Mouse (Mus musculus) left cerebral cortex, adult 9 months (tissue): Measurements from ENCODE around the gene Gpc6.
A peak's percentile ranks its signal among the peaks of the same experiment; 100 is the strongest.

Experiments used
- DNase-seq, 2 experiments: peaks; one replicate each; pipeline ENCODE4 v3.0.0; 2022; ENCODE audit warnings: low spot score in 2 of 2

The Gpc6 gene

DNA sequence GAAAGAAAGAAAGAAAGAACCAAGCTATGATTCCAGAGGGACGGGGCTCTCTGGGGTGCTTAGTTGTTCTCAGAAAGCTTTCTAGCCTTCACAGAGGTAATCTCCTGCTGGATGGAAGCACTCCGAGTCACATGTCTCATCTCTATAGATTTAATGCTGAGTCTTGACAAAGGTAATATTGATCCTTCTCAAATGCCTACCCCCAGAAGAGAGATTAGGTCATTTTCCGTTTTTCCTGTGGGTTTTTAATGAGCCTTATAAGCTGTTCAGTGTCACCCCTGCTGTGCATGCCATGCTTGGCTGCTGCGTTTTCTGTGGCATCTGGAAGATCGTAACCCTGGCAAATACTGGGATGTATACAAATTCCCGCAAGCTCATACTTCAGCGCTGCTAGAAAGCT lies 527.0 kb downstream of the Gpc6 start:
- no peak for DNase-seq

DNA sequence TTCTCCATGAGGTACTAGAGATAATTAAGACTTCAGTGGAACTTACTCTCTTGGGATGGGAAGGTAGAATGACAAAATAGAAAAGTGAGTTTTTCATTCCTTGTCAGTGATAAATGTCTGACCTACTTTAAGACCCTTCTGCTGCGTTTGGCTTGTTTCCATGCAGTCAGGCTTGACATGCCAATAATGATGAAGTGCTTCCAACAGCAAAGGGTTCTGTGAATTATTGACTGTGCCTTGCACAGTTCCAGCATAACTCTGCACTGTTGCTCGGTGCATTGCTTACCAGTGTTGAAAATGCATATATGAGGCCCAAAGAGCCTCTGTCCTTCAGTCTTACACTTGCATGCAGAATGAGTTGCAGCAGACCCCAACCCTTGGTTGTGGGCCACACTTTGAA lies 548.3 kb downstream of the Gpc6 start:
- no peak for DNase-seq

DNA sequence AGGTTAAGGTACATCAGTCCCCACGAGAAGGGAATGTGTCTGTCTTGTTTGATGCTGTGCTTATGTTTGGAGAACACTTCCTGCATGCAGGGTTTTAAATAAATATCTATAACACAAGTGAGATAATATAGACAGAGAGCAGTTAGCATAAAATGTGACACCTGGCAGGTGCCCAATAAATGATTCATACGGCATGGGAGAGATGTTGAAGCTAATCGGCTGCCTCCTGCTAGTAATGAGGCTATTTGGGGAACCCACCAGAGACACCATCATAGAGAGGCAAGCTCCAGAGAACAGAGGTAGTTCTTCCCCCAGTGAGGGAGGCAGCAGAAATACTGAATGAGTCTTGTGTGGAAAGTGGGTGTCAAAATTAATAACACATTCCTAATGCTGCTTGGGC lies 553.8 kb downstream of the Gpc6 start:
- DNase-seq = peak in 1 of 2 experiments; percentile 17

DNA sequence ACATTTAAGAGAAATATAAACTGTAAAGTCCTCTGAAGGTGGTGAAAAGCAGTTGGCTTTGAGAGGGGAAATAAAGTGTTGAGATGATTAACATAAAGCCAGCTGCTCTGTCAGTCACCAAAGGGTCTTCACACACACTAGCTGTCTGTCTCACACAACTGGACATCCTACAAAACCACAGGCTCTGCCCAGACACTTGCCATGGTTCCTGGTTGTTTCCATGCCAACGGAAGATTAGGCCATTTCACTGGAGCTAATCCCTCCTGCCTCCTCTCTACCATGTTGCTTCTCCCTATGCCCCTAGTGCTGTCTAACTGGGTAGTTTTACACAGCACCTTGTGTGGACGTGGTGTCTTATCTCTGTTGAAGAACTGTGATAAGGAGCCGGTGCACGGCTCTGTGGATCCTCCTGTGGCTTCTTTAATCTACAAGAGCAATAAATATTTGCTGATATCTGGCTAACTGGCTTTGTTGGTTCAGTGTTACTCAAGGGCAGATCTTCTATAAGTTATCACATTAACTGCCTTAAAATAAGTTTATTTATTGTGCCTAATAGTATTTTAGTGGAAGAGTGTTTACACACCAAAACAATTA lies 562.1 kb downstream of the Gpc6 start:
- no peak for DNase-seq

DNA sequence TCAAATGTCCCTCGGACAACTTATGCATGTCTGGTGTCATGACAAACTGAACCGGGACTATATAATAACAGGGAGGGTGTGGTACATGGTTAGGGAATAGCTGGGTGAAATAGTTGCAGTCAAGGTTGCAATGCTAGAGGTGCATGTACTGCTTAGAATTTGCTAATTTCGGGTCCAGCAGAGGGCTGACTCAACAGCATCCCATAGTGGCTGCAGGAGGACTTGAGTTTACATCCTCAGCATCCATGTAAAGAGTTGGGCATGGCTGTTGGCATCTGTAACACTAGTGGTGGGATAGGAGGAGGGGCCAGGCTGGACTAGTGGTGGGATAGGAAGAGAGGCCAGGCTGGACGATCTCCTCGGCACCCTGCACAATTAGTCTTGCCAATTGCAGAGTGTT lies 565.4 kb downstream of the Gpc6 start:
- DNase-seq = no peak

DNA sequence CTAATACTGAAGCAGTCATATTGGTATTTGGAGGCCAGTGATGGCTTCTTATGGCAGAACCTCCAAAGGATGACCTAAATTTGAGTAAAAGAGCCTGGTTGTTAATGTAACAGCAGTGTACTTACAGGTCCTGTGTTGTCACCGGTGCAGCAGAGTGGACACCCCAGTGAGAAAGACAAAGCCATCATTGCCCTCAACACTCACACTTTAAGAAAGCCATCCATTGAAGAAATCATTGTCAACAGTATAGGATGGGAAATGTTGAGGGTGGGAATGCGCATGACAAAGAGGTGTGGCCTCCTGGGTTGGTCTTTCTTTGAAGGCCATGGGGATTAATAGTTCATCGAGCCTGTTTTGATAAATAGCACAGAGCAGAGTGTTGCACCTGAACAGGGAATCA lies 570.0 kb downstream of the Gpc6 start:
- no peak for DNase-seq

DNA sequence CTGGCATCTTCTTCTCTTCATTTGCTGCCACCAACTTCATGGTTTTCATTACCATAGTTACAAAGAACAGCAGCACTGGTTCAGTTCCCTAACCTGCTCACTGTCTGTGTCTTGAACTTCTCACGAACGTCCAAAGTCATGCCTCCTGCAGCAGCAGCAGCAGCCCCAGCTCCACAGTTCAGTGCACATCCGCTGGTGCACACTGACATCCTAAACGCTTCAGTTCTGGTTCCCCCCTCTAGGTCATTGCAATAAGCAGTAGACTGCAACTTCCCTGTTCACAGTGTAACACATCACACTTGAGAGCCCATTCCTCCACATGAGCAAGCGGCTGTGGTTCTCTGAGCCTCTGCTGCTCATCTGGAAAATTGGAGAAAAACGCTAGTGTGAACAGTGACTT lies 573.7 kb downstream of the Gpc6 start:
- no peak for DNase-seq

DNA sequence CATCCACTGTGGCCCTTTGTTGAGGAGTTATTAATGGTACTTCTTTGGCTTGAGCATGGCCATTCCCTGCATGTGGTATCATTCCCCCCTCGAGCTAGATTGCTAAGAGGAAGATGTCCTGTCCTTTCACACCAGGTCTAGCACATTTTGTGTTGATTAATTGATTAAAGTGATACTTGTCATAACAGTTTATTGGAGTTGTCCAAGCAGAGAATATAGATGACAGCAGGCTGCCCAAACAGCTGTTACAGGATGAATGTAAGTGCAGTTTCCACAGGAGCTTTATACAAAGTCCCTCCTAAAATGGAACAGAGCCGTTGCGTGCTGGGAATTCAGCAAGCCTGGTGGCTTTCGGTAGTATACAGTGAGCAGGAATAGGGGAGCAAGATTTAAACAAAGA lies 574.2 kb downstream of the Gpc6 start:
- DNase-seq = no peak

DNA sequence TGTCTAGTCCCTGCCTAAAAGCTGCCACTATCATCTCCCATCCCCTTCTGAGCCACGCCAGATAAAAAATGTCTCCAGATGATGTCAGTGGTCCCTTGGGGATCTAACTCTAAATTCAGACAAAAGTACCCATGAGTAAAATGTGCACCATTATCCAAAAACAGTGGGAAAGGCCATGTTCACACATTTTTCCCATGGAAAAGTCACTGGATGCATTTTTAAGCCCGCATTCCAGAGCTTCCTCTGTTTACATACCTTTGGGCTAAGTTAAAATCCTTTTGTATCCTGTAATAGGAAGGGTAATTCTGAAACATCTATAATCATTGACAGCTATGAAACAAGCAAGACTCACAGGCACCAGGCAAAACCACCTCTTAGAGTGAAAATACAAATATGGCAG lies 589.7 kb downstream of the Gpc6 start:
- no peak for DNase-seq

DNA sequence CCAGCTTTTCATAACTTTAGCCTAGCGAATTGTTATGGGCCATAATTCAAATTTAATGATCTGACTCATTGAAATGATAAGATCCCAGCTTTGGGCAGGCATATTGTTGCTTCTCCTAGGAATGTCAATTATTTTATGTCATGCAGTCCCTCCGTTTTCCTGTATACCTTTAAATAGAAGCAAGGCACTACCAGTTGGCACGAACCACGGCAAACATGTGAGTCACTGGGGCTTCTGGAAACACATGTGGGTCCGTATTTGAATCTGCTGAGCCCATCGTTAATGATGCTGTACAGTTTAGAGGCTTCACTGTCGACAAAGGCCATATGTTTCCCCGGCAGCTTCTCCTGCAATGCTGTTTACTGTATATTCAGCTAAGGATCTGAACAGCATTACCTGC lies 594.5 kb downstream of the Gpc6 start:
- DNase-seq = peak in 1 of 2 experiments; percentile 29

DNA sequence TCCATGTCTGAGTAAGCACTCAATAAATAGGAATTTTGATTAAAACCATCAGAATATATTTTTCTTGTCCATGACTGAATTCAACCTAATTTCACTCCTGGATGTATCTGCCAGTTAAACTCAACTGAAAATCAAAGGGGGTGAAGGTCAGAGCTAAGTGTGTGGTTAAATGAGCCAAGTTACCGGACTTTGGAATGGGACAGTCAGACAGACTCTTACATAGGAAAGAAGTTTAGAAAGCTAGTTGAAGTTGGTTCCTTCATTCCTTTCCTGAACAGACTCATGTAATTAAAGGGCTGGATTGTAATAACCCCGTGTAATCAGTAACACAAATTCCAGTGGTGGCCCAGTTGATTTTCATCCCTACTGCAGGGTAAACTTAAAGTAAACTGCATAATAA lies 595.6 kb downstream of the Gpc6 start:
- no peak for DNase-seq

DNA sequence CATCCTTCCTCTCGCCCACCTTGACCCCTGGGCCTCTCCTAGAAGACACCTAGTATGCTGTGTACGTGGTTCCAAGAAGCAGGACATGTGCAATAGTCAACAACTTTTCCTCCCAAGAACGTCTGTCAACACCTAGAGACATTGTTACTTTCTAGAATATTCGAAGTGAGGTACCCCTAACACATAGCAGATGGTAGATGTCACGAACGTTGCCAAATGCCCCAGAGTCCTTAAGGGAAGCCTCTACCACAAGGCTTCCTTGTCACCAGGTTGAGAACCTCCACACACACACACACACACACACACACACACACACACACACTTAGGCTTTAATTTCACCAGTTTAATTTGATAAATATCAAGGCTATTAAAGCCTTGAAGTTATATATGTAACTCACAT lies 600.0 kb downstream of the Gpc6 start:
- DNase-seq = no peak

DNA sequence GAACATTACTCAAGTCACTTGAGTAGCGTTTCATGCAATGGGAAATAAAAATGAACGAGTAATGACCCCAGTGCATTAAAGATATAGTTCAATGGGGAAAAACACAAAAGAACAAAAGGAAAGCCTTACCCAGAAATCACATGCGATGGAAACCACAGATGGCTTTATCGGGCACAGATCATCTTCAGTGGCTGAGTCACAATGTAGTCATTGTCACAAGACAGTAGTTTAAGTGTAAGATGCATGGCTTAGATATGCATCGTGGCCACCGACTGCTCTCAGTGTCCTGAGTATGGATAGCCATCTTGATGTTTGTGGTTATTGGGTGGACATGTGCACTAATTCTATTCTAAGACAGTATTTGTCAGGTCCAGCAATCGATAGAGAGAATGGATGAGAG lies 601.9 kb downstream of the Gpc6 start:
- no peak for DNase-seq

DNA sequence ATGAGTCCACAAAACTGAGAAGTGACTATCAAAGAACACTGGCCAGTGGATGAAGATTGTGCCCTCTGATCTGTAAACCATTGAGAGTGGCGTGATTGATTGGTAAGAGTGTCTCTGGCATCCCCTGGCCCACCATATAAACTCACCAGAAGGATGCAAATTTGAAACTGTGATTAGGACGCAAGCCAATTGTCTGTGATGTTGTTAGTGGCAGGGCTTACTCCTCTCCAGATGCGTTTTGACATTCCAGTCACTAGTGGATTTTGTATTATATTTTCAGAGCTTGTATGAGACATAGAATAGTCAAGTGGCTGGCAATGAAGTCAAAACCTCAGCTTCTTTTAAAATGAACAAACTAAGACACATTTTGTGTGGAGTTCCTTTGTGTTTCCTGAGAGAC lies 604.3 kb downstream of the Gpc6 start:
- DNase-seq = no peak

DNA sequence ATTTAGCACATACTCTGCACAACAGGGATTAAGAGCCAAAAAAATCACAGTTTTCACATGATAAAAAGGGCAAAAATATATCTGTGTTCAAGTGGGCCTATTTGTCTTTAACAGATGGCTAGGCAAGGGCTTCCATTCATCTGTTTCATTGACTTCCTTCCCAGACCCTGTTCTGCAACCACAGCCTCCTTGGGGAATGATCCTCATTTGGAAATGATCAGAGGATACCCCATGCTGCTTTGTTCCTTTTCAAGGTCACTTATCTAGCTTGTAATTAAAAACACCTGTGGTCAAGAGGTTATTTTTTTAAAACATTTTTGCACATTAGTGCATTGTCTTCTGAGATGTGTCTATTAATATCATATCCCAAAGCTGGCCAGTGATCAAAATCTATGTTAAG lies 627.7 kb downstream of the Gpc6 start:
- DNase-seq = no peak

DNA sequence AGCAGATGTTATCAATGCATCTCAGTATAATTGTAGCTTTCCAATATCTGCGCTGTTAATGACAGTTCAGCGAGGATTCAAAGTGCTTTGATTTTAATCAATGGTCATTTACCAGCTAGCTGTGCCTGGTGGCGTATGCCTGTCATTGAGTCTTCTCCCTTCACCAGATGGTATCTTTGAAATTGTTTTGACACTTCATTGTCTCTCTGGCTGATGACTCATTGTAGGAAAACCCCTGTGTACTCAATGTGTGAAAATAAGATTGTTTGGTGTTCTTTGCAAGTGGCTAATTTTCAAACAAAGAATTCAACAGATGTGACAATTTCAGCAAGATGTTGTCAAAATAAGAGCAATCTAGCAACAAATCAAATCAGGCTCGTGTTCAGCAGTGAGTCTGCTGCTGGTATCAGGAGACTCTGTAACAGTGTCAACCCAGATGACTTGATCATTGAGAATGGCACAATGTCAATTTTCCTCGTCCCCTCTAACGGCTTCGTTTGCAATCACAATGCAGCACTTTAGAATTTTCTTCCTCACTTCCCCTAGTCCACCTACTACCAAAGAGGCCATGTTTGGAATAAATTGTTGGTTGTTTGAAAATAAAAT lies 631.7 kb downstream of the Gpc6 start:
- no peak for DNase-seq

DNA sequence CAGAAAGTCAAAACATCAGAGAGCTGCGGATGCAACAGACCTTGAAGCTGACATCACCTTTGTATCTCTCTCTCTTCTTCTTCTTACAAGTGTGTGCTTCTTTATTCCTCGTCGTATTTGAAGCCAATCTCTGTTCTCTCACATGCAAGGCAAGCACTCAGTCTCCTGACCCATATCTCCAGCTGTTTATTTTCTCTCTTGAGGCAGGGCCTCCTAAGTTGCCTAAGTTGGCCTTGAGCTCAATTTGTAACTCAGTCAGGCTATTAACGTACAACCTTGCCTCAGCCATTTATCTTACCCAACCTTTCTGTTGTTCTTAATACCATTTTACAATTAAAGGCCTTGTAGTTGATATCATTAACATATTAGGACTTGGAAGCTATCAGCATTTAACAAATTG lies 637.0 kb downstream of the Gpc6 start:
- no peak for DNase-seq

DNA sequence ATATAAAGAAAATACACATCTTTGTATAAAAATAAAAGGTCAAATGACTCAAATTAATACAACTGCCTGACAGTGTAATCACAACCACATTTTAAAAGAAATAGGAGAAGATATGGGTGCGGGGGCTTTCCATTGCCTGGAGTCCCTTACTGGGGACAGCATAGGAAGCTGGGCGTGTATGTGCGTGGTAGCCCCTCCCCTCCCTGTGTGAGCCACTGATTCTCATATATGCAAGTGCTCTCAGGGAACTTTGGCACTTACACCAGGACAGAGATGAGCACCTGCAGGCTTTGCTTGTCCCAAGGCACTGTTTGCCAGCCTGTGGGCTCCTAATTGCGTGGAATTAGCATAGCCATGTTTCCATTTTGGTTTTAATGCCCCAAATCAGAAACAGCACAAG lies 644.2 kb downstream of the Gpc6 start:
- no peak for DNase-seq

DNA sequence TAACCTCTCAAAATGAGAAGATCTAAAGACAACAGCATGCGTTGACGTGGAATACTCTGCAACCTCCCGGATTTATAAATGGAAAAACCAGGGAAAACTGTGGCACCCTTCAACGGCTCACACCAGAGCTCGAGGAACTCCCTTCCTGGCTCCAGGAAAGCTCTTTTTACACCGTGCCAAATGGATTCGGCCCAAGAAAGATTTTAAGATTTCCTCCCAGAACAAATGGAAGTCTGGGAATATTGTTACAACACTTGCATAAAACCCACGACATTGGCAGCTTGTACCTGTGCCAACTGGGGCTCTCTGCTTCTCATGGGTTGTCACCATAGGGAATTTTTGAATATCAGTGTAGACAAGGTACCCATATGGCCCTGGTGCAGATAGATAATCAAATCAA lies 647.1 kb downstream of the Gpc6 start:
- peak in 1 of 2 experiments; percentile 11 for DNase-seq

DNA sequence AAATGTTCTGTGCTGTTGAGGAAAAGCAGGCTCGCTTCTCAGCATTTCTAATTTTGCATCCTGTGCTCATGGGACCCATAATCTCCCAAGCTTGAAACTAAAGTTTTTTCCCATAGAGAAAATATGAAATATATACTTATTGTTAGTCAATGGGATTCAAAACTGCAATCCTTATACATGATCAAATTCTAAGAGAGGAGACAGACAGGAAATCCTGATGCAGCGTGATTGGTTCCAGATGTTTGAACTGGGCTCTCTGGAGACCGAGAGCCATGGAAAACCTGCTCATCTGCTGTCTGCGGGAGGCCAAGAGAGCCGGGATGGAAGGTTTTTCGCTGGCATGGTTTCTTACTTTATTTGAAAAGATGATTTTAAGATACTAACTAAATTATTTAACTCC lies 649.1 kb downstream of the Gpc6 start:
- DNase-seq = no peak

DNA sequence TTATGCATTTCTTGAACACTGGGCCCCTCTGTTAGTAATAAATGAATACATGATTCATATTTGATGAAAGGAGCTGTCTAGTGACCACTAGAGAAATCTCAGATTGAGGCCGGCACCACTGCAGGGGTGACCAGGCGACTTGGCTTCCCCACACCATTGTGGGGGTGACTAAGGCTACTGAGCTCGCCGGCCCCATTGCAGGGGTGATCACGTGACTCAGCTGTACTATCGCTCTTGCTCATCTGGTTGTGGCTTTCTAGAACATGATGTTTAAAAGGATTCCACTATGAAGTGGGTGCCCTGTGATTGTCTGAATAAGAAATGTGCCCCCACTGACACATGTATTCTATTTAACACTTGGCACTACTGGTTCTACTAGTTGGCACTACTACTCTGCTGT lies 656.6 kb downstream of the Gpc6 start:
- DNase-seq = no peak

DNA sequence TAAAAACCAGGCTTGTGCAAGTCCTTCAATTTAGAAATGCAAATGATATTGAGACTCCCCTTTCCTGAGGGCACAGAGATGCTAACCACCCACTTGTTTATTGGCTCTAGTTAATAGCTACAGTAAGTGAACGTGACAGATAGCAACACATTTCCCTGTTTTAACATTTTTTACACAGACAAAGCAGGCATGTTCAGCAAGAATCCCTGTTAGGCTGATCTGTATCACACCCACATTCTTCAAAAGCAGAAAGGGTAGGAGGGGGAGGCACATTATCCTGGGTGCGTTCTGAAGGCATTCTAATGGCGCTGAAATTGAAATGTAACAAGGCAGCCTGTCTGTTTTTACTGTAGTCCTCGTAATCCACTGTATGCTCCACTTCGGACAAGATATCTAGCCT lies 674.6 kb downstream of the Gpc6 start:
- no peak for DNase-seq

DNA sequence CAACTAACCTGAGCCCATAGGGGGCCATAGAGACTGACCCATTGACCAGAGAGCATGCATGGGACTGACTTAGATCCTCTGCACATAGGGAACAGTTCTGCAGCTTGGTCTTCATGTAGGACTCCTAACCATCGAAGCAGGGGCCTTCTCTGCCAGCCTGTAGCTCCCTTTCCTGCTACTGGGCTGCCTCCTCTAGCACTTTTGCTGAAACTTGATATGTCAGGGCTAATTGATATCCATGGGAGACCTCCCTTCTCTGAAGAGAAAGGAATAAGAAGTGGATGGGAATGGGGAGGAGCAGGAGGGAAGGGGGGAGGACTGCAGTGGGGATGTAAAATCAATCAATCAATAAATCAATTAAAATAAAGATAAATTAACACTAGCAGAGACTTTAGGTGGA lies 678.7 kb downstream of the Gpc6 start:
- DNase-seq = no peak

DNA sequence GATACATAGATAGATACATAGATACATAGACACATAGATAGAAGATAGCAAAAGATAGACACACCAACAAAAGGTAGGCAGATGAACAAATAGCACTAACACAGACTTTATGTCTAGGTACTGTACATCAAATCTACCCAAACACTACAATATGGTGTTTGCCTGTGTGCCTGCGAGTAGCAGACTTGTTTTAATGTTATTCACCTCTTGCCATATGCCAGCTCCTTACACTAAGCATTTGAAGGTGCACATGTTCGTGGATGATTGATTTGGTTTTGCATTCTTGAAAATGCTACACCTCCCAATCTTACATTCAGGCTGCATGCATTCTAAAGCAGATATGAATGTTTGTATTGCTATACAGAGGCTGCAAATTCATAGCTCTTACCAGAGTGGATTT lies 680.6 kb downstream of the Gpc6 start:
- no peak for DNase-seq
